Mouse (Mus musculus) olfactory bulb, adult 2 months (tissue): Measurements from ENCODE around the gene Dnmbp.

Experiments
- CTCF ChIP-seq: fragments of 200-500 bp; IDR thresholded peaks from 2 replicates; pipeline ENCODE4 v1.5.1; 2012; ENCODE audit warnings: low read depth, mild to moderate bottlenecking, low read length, moderate library complexity; ENCODE audit not compliant: insufficient read depth
- POLR2A ChIP-seq: fragments of 200-500 bp; IDR thresholded peaks from 2 replicates; pipeline ENCODE4 v1.6.1; 2012; ENCODE audit warnings: mild to moderate bottlenecking, low read depth, low read length, moderate library complexity; ENCODE audit not compliant: insufficient read depth

DNA sequence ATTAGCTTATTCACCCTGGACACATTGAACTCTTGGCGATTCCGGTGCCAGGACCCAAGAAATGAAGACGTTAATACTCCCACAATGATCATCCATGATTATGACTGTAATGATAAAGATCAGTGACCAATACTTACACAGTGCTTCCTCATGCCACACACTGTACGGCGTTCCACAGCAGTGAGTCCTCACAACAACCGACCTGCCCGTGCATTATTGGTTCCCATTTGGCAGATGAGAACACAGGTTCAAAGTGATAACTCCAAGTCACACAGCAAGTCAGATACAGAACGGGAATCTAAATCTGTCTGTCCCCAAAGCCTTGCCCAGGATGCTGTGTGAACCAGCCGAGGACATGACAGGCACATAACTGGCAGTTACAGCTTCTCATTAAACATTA, 25.0 kb downstream of the Dnmbp start:
- TF ChIP-seq CTCF (no peak), POLR2A (no peak)
